Mouse (Mus musculus): ENCODE measurements around the gene Zfp280b. TPM values are rescaled to one million over a fixed set of nuclear protein-coding genes. Genes with fewer than 3 reads are reported as not detected.

Zfp280b gene
- total and polyA plus RNA-seq, 3 experiments, result 19.0 to 36.6 (median 24.4) TPM

DNA sequence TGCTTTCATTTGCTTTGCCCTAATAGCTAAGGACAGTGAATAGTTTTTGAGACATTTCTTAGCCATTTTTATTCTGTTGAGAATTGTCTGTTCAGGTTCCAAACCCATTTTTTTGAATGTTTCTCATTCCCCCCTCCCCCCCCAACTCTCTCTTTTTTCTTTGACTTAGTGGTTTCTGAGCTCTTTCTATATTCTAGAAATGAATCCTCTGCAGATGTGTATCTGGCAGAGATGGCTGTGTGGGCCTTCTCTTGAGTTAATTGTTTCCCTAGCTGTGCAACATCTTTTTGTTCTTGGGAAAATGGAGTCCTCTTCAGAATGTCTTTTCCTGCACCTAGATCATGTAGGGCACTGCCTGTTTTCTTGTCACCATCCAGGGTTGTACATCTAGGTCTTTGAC, 2.8 kb downstream of the Zfp280b start:
- TF ChIP-seq GABPA (IDR thresholded peaks at IDR 0.05; ENCODE audit: insufficient replicate concordance, low read depth, low read length) (no peak), CHD1 (IDR thresholded peaks at IDR 0.05; ENCODE audit: low read depth, low read length) (no peak; the same call in 1 of the 2 replicates), ZNF384 (IDR thresholded peaks at IDR 0.05; ENCODE audit: low read depth, low read length) (peak; percentile 94), SIN3A (IDR thresholded peaks at IDR 0.05; ENCODE audit: low read length) (peak; percentile 82), ELF1 (IDR thresholded peaks at IDR 0.05; ENCODE audit: low read depth, low read length) (no peak), MAX (IDR thresholded peaks at IDR 0.05; ENCODE audit: low read length) (no peak), MAZ (IDR thresholded peaks at IDR 0.05; ENCODE audit: low read depth, low read length) (peak; percentile 84), MEF2A (IDR thresholded peaks at IDR 0.05; ENCODE audit: borderline replicate concordance, low read depth, low read length) (peak; percentile 76), CTCF (conservative IDR thresholded peaks at IDR 0.05 in 1 of 2, IDR thresholded peaks at IDR 0.05 in 1 of 2; ENCODE audit: low read depth in 2 of 2, low read length in 2 of 2) (no peak), IRF4 (IDR thresholded peaks at IDR 0.05; ENCODE audit: low read depth, low read length) (peak; percentile 93), PAX5 (IDR thresholded peaks at IDR 0.05; ENCODE audit: low read length) (no peak), JUN (IDR thresholded peaks at IDR 0.05; ENCODE audit: insufficient read depth, low read depth, low read length) (peak; percentile 80), KAT2A (IDR thresholded peaks at IDR 0.05; ENCODE audit: insufficient replicate concordance, low read length) (0 out of 2 replicates have a peak, but pooled peaks have one; percentile 46), JUND (conservative IDR thresholded peaks at IDR 0.05; ENCODE audit: low read depth, low read length) (peak; percentile 90), E2F4 (IDR thresholded peaks at IDR 0.05; ENCODE audit: insufficient replicate concordance, low read depth, low read length) (no peak), RCOR1 (conservative IDR thresholded peaks at IDR 0.05; ENCODE audit: low read depth, low read length) (peak; percentile 96), CHD2 (IDR thresholded peaks at IDR 0.05; ENCODE audit: low read length) (peak; percentile 85), UBTF (IDR thresholded peaks at IDR 0.05; ENCODE audit: low read depth, low read length) (no peak), RAD21 (IDR thresholded peaks at IDR 0.05; ENCODE audit: low read depth, low read length) (no peak; the same call in 1 of the 2 replicates), NELFE (IDR thresholded peaks at IDR 0.05; ENCODE audit: low read depth, low read length) (0 out of 2 replicates have a peak, but pooled peaks have one; percentile 33), TCF12 (IDR thresholded peaks at IDR 0.05; ENCODE audit: low read depth, low read length) (peak; percentile 78), ETS1 (conservative IDR thresholded peaks at IDR 0.05; ENCODE audit: low read depth, low read length) (peak; percentile 58), TBP (conservative IDR thresholded peaks at IDR 0.05; ENCODE audit: low read depth, low read length) (no peak), BHLHE40 (IDR thresholded peaks at IDR 0.05; ENCODE audit: low read depth, low read length) (peak; percentile 65), POLR2A (IDR thresholded peaks at IDR 0.05; ENCODE audit: low read depth, low read length) (no peak), MXI1 (IDR thresholded peaks at IDR 0.05; ENCODE audit: low read depth, low read length) (peak; percentile 30; the same call in 1 of the 2 replicates), USF2 (conservative IDR thresholded peaks at IDR 0.05; ENCODE audit: low read depth, low read length) (no peak), ZC3H11A (IDR thresholded peaks at IDR 0.05; ENCODE audit: low read depth, low read length) (no peak), NRF1 (IDR thresholded peaks at IDR 0.05; ENCODE audit: low read depth, low read length) (0 out of 2 replicates have a peak, but pooled peaks have one; percentile 9), ZMIZ1 (IDR thresholded peaks at IDR 0.05; ENCODE audit: low read depth, low read length) (peak; percentile 36; the same call in 1 of the 2 replicates), ZKSCAN1 (IDR thresholded peaks at IDR 0.05; ENCODE audit: borderline replicate concordance, low read depth, low read length) (no peak), POLR2AphosphoS2 (IDR thresholded peaks at IDR 0.05; ENCODE audit: low read depth, low read length) (no peak), HCFC1 (IDR thresholded peaks at IDR 0.05; ENCODE audit: low read depth, low read length) (no peak), USF1 (IDR thresholded peaks at IDR 0.05; ENCODE audit: low read depth, low read length) (no peak), SMC3 (IDR thresholded peaks at IDR 0.05; ENCODE audit: low read depth, low read length) (peak; percentile 16), EP300 (IDR thresholded peaks at IDR 0.05; ENCODE audit: low read length) (peak; percentile 92), MAFK (IDR thresholded peaks at IDR 0.05; ENCODE audit: insufficient replicate concordance, low read length) (peak; percentile 75), MYC (IDR thresholded peaks at IDR 0.05; ENCODE audit: low read depth, low read length) (0 out of 2 replicates have a peak, but pooled peaks have one; percentile 53)
- dilution Hi-C loops (cut with MboI; ENCODE audit: extremely low pct_ligation_motif_present, extremely low pct_unique_long_range_greater_than_20kb, low sequenced_read_pairs) (no loop called here), in situ Hi-C loops (cut with MboI; ENCODE audit: low pct_ligation_motif_present, low pct_unique_long_range_greater_than_20kb, low sequenced_read_pairs) (no loop called here)
- H3K9ac ChIP-seq (ENCODE audit: insufficient read depth, low read depth), result peak overlapping the region; percentile 35; the same call in 1 of the 2 replicates
- peak; percentile 21 for DNase-seq (ENCODE audit: extremely low read depth)
- no peaks in the 10 kb centered on the region for H3K27me3 ChIP-seq (replicated peaks)
- peak overlapping the region; percentile 75 for H3K4me2 ChIP-seq (ENCODE audit: insufficient read depth, low read depth, poor library complexity, severe bottlenecking)
- peaks cover 28 to 53% of the 10 kb centered on the region in 2 experiments for H3K36me3 ChIP-seq (replicated peaks in 1 of 2; ENCODE audit: control insufficient read depth in 1 of 2, insufficient read depth in 1 of 2, low read length in 1 of 2)
- no peak overlapping the region for H3K4me3 ChIP-seq (replicated peaks in 1 of 3; ENCODE audit: low read depth in 2 of 3, low read length in 2 of 3, poor library complexity in 1 of 3)
- H3K4me1 ChIP-seq (ENCODE audit: control insufficient read depth in 1 of 2, insufficient read depth in 2 of 2), result peaks cover 2 to 27% of the 10 kb centered on the region in 2 experiments; a peak in 2 of 4 replicates
- no peaks in the 10 kb centered on the region for H3K9me3 ChIP-seq (replicated peaks; ENCODE audit: low read length)
- H3K79me2 ChIP-seq (replicated peaks; ENCODE audit: control insufficient read depth, extremely low read depth, insufficient read depth, poor library complexity, severe bottlenecking), result peaks cover 69% of the 10 kb centered on the region
- H3K27ac ChIP-seq (ENCODE audit: insufficient read depth, low read depth), result peak overlapping the region; percentile 27; the same call in 1 of the 2 replicates

Measured in CH12.LX (cell line).